Mouse (Mus musculus) gastrocnemius, postnatal 4 days (tissue): Measurements from ENCODE around the gene Atg4c. TPM values are rescaled to one million over a fixed set of nuclear protein-coding genes. Genes with fewer than 3 reads are reported as not detected.

Experiments used
- DNase-seq, 2 experiments: peaks; one replicate each; pipeline ENCODE4 v3.0.0; 2021 to 2022; ENCODE audit warnings: low spot score in 2 of 2, mixed read lengths in 2 of 2
- long read RNA-seq, 2 experiments: library from polyadenylated mRNA; stranded (forward); transcript quantifications; one replicate each; pipeline ENCODE4 v2.0.0; 2021
- total RNA-seq, 2 experiments: library from RNA; stranded (reverse); gene quantifications; 2 replicates each; pipeline ENCODE4 v1.2.3; 2021

The Atg4c gene
- total RNA-seq, result 10 to 100 TPM in 1 of 2 experiments, 1 to 10 TPM in 1; 7.8 to 11.6 TPM
- long read RNA-seq, experiment 1, partial matches to known transcripts, result 0 of 11 reads
- long read RNA-seq, experiment 1, other reads (novel, unspliced or antisense), result 6 of 11 reads
- long read RNA-seq, experiment 2, partial matches to known transcripts, result 0 of 10 reads
- long read RNA-seq, experiment 2, other reads (novel, unspliced or antisense), result 5 of 10 reads

- DNase-seq, result peak; percentile 48 to 83
Observed at GRCm38 (mm10) chr4:99193810-99194582, at the start of gene Atg4c. Atg4c (plus strand) TSS chr4:99193934.

DNA sequence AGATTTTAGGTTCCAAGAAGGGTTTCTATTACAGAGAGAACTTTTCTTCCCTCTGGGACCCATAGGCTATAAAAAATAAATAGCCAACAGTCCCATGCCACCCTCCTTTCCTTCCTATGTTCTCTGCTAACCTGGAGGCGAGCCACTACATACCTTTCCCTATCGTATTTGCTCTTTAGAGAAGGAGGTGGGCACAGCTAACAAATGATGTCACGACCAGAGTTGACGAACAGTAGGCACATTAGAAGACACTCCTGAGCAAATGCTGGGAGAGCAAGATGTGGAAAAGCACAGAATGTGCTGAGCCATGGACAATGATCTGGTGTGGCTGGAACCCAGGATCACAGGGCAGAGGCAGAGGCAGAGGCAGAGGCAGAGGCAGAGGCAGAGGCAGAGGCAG is 42.3 kb upstream of the Atg4c start:
- DNase-seq, result no peak

DNA sequence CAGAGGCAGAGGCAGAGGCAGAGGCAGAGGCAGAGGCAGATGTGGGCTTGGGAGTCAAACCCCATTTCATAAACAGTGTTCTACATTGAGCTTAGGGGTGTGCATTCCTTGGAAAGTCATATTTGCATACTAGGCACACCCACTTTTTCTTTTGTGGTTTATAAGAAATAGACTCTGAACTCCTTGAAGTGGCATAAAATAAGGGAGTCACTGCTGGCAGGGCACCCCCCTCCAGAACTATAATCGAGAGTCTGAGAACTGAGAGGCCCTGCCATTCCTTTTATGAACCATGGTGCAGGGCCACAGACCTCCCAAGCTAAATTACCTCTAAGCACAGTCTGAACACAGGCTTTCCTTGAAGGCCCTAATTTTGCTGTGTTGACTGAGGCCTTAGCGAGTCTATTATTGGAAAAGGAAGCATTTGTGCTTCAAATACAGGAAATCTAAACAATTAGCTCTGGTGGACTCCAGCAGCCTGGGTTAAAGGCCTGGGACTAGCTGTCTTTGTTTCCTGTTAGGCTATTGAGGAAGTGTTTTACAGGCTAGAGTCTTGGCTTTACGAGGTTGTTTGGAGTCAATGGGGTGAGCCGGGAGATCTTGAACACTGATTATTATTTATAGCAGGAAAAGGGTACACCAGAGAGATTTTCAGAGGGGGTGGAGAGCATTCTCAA is 41.7 kb upstream of the Atg4c start:
- DNase-seq, result no peak

DNA sequence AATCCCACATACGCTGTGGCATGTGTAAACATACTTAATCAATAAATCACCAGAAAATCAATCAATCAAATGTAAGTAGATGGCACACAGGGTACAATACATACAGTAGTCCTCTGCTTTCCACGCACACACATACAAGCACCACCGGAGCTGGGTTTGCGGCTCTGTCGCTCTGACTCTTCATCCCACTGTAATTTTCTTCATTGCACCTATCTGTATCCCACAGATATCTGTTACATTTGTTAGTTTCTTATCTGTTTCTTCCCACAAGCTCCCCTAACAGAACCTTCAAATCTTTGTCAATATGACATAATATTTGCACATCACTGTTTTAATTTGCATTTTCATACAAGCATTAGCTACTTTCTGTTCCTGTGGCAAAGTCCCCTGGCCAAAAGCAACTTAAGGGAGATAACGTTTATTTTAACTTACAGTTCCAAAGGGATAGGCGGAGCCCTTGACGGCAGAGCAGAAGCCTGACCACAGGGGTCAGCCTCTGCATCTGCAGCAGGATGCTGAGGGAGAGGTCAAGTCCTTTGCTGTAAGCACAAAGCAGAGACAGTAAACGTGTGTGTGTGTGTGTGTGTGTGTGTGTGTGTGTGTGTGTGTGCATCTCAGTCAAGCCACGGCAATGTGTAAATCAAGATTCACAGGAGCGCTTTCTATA is 37.0 kb upstream of the Atg4c start:
- no peak for DNase-seq

GRCm38 (mm10) chr4:99158495-99158894 is 35.2 kb upstream of the Atg4c start:
- no peak for DNase-seq

DNA sequence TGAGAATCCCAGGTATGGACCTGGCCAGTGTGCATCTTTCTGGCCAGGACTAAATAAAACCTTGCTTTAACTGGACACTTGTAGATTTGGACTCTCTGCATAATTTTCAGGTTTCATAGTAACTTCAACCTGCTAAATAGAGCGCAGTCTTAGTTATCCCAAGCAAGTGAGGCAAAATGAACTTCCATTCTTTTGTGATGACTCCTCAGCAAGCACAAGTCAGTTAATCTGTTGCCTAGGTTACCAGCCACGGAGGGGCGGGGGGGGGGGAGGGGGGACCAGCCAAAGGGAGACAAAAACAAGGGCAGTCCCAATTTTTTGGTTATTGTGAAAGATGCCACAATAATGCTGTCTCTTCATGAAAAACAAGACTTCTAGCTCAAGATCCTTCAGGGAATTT is 33.3 kb upstream of the Atg4c start:
- DNase-seq, result no peak

DNA sequence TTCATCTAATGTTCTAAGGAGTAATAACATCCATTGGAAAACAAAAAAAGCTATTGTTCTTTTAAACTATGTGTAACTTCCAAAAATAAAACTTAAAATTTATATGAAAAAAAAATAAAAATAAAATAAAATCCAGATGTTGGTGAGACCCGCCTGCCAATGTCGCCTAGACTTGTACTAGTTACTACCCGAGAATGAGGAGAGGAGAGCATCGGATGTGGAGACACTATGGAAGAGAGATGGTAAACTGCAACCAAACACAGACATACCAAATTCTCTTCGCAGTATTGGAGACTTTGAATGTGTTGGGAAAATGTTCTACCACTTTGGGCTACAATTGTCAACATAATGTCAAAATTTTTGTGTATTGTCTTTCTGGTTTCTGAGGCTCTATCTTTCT is 32.8 kb upstream of the Atg4c start:
- no peak for DNase-seq

DNA sequence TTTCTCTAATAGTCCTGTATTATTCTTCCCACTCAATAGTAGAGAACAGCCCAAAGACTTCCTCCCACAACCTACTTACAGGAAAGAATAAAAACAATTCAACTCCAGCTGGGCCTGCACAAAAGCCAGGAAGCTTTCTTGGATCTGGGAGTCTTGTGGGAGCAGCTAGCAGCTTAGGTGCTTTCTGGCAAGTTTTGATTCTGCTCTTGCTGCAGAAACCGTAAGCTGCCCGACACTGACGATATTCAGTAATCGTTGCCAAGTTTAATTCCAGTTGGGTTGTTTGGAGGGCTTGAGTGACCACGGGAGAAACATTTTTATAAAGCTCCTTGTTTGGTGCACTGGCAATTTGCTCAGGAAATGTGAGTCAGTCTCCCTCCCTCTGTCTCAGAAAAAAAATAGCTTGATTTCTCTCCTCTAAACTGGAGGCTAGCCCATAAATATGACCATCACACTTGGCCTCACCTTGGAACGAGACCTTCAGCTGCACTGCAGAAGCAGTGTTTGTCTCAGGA is 32.2 kb upstream of the Atg4c start:
- no peak for DNase-seq

DNA sequence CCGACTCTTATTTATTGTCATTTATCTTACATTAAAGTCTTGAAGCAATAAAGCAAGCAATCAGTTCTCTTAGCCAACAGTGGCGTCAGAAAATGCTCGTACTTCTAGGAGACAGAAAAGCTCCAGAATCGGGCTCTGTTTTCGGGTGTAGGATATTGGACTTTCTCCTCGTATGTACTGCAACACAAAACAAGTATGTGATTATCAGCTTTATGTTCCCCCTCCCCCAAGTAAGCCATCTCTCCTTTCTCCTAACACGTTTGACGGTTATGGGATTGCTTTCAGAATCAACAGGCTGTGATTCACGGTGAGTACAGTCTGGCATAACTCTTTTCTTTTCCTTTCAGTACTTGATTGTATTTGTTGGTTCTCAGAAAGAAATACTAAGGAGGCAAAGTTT is 30.7 kb upstream of the Atg4c start:
- no peak for DNase-seq

DNA sequence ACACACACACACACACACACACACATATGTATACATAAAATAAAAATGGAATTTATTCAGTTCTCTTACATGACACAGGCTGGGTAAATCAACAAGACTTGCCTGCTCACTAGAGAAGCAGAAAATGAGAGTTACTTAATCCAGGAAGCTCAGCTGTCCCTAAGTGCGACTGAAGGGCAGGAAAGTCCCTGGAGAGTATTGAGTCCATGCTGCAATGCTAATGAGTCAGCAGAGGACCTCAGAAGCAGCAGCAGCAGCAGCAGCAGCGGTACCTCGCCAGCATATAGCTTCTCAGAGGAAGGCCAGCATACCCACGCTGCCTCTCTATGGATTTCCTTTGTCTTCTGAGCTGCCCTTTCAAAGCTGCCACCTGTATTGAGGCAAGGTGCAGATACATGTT is 30.2 kb upstream of the Atg4c start:
- no peak for DNase-seq

DNA sequence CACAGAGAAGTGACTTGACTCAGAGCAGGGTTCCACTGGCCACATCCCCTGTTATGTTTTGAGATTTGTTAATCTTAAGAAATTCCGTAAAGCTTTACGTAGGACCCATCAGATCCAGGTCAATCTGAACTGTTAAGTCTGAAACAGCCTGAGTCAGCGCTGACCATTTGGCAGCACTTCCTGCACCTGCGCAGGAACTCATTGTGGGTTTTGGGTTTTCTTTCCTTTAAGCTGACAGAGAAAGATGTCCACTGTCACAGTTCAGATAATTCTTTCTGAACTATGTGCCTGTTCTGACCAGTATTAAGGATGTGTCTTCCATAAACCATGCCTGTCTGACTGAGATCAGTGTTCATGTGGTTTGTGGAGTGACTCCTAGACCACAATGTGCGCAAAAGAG is 24.9 kb upstream of the Atg4c start:
- DNase-seq, result no peak

DNA sequence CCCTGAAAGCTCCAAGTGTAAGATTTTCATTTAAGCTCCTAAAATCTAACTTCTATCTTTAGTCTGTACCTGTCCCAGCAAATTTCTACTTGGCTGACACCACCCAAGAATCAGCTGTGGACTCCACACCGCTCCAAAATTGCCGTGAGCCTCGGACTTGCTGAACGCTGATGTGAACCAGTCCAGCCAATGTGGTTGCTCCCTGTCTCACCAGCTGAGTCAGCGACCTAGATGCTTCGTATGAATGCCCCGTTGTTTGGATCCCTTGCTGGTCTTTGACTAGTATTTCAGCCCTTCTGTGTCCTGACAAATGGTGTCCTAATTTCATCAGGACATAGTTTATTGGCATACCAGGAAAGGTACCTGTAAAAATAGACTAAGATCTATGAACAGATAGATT is 19.5 kb upstream of the Atg4c start:
- DNase-seq, result no peak

DNA sequence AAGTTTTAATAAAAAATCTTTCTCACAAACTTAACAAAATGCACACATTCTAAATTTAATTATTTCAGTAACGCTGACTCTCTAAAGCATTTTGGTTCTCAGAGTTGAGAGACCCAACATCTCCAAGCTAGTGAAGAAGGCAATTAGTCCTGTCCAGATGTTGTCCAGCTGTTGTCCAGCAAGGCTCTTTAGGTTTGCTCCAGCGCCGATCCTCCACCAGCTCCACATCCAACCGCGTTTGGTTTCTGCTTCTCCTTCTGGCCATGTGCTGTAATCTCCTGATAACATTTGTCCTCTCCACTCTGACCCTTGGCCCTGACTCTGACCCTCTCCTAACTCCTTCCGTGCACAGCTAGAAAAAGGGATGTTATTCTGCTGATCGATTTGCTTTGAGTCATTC is 16.9 kb upstream of the Atg4c start:
- no peak for DNase-seq

DNA sequence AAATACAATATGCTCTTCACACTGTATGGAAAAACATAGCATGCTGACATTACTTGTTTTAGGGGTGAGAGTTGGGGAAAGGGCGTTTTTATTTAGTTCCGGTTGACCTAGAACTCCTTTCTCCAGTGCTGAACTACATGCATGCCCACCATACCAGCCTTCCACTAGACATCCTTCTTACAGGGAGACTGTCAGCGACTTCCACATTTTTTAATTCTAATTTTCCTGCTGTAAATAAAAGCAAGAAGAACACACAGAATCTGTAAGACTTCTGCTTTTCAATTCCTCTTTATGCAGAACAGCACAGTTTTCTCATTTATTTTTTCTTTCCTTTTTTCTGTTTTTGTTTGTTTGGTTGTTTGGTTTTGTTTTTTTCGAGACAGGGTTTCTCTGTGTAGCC is 16.5 kb upstream of the Atg4c start:
- DNase-seq, result no peak

- DNase-seq, result no peak
Observed at GRCm38 (mm10) chr4:99178851-99179250, 14.9 kb upstream of the Atg4c start.

GRCm38 (mm10) chr4:99179446-99180120 is 14.2 kb upstream of the Atg4c start:
- no peak for DNase-seq

- peak; percentile 59 to 68 for DNase-seq
Observed at GRCm38 (mm10) chr4:99180921-99181320, 12.8 kb upstream of the Atg4c start.

GRCm38 (mm10) chr4:99181739-99182419 is 11.9 kb upstream of the Atg4c start:
- DNase-seq, result no peak

DNA sequence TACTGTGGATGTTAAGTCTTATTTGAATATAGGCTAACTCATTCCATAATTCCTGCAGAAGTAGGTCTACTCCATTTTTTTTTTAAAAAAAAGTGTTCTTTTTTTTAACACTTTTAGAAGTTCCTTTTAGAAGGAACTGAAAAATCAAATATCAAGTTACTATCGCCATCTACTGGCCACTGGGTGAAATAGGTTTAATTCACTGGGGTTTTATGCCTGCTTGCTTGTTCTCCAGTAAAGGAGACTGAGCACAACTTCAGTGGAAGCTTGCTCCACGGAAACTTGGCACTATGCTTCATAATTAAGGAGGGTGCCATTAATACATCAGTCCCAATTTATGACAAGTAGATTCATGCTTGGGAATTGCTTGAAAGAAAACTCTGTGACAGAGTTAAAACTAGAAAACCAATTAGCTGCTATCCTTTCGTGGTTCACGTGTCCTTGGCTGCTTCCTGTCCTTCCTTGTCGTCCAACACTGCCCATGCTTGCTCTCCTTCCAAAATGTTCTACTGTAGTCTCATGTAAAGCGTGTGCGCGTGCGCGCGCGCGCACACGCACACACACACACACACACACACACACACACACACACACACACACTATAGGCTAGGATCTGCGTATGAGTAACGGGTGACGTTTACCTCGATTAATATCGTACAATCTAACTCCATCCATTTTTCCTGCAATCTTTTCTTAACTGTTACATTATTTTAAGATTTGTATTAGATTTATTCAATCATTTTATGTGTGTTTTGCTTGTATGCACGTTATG is 10.9 kb upstream of the Atg4c start:
- DNase-seq, result no peak

DNA sequence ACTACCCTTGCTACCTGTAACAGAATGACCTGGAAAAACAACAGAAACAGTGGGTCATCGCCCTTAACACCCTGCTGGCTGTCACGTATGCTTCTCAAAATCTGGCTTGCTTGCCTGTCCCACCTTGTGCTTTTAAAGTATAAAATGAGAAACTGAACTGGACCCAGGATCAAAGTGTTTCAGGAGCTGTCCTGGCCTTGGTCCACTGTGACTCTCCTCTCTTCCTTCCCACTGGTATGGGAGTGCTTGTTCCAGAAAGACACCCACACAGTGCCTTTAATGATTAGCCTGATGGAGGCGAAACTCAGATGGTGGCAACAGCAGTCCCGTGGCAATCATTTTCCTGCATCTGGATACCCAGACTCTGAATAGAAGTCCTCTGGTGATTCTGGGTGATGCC is 9.1 kb upstream of the Atg4c start:
- no peak for DNase-seq
